Mouse (Mus musculus): ENCODE data around the gene Rgs9bp. TPM values are rescaled to one million over a fixed set of nuclear protein-coding genes. Genes with fewer than 3 reads are reported as not detected.

Rgs9bp gene
- polyA plus RNA-seq, 1 experiment: 2.8 TPM

DNA sequence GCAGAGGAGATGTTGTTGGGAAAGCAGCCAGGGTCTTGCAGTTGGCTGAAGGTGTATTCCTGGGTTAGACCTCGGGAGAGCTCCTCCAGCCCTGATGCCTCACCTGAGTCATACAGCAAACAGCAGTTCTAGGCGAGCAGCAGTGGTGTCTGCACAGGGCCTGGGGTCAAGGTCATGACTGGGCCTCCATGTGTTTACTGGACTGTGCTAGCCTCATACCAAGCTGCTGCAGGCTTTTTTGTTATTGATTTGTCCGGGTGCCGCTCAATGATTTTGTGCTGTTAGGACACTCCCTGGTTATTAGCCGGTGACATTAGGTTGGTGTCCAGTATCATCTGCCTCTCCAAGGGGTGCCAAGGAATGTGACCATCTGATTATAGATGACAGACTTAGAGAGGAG is 2.3 kb upstream of the Rgs9bp start:
- no peak for TF ChIP-seq GATA1 (IDR thresholded peaks at IDR 0.05; ENCODE audit: low read length)

GRCm38 (mm10) chr7:35586906-35587445 is 1.6 kb upstream of the Rgs9bp start:
- no peak for TF ChIP-seq GATA1 (IDR thresholded peaks at IDR 0.05; ENCODE audit: low read length)

- no peak for TF ChIP-seq GATA1 (IDR thresholded peaks at IDR 0.05; ENCODE audit: low read length)
Observed at GRCm38 (mm10) chr7:35586055-35586905, 898 bp upstream of the Rgs9bp start, which contains the start of gene Ankrd27. Ankrd27 (plus strand) TSS chr7:35586244.

GRCm38 (mm10) chr7:35584786-35585190 is 594 bp downstream of the Rgs9bp start:
- no peak for TF ChIP-seq GATA1 (IDR thresholded peaks at IDR 0.05; ENCODE audit: low read length)

DNA sequence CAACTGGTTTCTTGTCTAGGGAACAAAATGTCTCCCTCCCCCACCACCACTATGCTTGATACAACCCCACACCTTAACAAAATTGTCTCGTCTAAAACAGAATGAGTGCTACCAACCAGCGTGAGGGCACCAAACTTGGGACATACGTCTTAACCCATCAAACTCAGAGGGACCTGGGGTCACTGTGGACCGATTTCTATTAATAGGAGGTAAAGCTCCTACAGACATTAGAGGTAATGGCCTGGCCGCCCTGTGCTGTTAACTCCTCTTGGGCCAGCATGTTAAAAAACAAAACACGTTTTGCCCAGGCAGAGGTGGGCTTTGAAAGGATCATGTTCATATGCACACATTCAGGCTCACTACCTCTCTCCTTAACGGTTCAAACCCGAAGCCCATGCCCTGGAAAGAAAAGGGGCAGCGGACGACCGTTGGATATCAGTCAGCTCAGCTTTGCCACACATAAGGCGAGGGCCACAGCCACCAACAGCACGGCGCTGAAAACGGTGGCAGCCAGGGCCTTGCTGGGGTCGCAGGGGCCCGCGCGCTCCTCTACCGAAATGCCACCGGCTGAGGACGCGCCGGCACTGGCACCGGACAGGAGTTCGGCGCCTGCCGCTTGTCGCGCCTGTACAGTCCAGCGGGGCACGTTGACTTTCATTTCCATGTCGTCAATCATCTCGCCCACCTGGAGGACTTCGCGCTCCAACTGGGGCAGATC is 1.2 kb downstream of the Rgs9bp start:
- TF ChIP-seq GATA1 (IDR thresholded peaks at IDR 0.05; ENCODE audit: low read length): no peak

- no peak for TF ChIP-seq GATA1 (IDR thresholded peaks at IDR 0.05; ENCODE audit: low read length)
Observed at GRCm38 (mm10) chr7:35583476-35584025, 1.8 kb downstream of the Rgs9bp start.

DNA sequence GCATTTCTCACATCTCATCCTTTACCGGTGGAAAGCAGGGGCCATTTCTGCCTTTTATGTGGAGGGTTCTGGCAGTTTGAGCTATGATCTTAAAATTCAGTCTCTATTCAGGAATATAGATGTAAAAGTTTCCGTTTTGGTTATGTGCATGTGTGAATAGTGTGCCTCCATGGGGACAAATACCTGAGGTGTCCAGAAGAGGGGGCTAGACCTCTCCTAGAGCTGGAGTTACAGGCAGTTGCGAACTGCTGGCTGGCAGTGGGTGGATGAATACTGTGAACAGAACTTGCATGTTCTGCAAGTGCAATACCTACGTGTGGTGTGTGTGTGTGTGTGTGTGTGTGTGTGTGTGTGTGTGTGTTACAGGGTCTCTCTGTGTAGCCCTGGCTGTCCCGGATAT is 2.7 kb downstream of the Rgs9bp start:
- TF ChIP-seq GATA1 (IDR thresholded peaks at IDR 0.05; ENCODE audit: low read length): no peak

DNA sequence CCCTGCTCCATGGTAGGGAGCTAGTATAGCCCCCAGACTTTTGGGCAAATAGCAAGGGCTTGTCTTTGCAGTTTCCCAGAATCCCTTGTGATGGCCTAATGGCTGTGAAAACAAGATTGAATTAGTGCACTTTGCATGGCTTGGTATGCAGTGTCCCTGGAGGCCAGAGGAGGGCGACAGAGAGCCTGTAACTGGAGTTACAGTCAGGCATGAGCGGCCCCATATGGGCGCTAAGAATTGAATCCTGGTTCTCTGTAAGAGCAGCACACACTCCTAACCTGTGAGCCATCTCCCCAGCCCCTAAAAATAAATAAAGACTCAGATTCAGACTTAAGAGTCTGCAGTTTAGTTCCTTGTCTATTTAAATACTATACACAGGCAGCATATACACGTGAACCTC is 5.5 kb downstream of the Rgs9bp start:
- no peak for TF ChIP-seq GATA1 (IDR thresholded peaks at IDR 0.05; ENCODE audit: low read length)

DNA sequence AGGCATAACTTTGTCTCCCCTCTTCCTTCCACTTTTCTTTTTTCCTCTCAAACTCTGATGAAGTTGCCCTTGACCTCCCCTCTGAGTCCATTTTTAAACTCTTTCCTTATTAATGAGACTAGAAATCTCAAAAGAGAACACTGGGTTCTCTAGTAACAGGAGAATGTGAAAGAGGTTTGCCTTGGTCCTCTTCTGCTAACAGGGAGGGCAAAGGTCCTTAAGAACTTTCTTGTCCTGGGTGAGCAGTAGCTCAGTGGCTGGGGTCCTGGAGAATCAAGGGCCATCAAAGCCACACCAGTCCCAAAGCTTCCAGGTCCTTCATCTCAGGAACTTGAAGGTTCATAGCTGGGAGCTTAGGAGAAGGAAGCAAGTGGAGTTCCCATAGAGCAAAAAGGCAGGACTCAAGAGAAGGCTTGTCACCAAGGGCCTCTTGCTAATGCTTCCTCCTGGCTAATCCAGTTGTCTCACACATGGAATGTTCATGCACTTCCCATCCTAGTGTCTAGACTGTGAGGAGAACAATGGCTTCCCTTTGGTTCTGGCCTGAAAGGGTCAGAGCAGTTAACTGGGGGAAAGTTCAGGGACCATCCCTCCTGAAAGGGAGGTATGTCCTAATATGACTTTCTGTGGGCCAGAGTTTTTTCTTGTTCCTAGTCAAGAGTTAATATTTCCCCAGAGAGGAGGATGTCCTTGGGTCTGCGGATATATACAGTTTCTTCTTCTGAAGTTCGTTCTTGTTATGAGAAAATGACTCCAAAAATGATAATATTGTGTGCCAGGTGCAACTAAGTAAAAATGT is 21.1 kb downstream of the Rgs9bp start:
- no peak for TF ChIP-seq GATA1 (IDR thresholded peaks at IDR 0.05; ENCODE audit: low read length)

DNA sequence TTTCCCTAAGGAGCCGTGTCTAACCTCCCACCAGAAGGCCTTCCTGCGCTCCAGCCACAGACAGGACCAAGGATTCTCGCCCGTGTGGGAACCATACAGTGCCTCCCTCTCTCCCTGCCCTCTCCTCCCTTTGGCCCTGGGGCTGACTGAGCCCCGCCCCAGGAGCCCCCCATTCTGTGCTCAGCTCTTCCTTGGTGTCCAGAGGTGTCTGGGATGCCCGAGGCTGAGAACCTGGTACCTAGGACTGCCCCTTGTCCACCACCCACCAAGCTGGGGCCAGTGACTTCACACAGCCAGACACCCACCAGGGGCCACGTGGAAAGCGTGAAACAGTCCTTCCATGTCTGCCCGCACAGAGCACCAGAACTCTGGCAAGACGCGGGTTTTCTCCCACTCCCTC is 22.3 kb downstream of the Rgs9bp start:
- TF ChIP-seq GATA1 (IDR thresholded peaks at IDR 0.05; ENCODE audit: low read length): no peak

GRCm38 (mm10) chr7:35559838-35560237 is 25.5 kb downstream of the Rgs9bp start:
- no peak for TF ChIP-seq GATA1 (IDR thresholded peaks at IDR 0.05; ENCODE audit: low read length)

GRCm38 (mm10) chr7:35558681-35559080 is 26.7 kb downstream of the Rgs9bp start:
- TF ChIP-seq GATA1 (IDR thresholded peaks at IDR 0.05; ENCODE audit: low read length): no peak

DNA sequence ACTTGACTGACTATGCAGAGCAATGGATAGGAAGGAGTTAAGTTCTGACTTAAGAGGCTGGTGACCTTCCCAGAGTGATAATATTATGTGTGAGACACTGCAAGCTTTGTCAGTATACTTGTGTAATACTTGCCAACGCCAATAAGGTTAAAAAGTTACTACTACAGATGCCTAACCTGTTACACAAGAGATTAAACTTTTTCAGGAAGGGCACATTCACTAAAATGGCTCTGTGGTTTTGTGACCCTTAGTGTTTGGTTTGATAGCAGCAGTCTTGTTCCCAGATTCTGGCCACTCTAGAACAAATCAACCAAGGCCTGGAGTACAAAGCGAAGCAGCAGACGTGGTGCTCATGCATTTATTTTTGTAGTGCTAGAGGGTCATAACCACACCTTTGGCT is 27.8 kb downstream of the Rgs9bp start:
- TF ChIP-seq GATA1 (IDR thresholded peaks at IDR 0.05; ENCODE audit: low read length): peak; percentile 91

- TF ChIP-seq GATA1 (IDR thresholded peaks at IDR 0.05; ENCODE audit: low read length): no peak
Observed at GRCm38 (mm10) chr7:35556905-35557304, 28.5 kb downstream of the Rgs9bp start.

GRCm38 (mm10) chr7:35556205-35556603 is 29.2 kb downstream of the Rgs9bp start, which contains the start of gene Nudt19:
Nudt19 (minus strand) TSS chr7:35556304.
- TF ChIP-seq GATA1 (IDR thresholded peaks at IDR 0.05; ENCODE audit: low read length): no peak
